Mouse (Mus musculus) heart, embryonic 11.5 days (tissue): ENCODE data around the gene Fbxw10. TPM values are rescaled to one million over a fixed set of nuclear protein-coding genes. Genes with fewer than 3 reads are reported as not detected.

Experiments used
- ATAC-seq: fragments of 200-750 bp; cut with Nextera tagmentation; replicated peaks from 2 replicates; pipeline ENCODE4 v1.8.0; 2017; ENCODE audit warnings: moderate library complexity; ENCODE audit not compliant: insufficient number of reproducible peaks, low FRiP score, low TSS enrichment
- H3K27ac ChIP-seq: fragments of 300-500 bp; sonication (generic); 2 replicates; pipeline ENCODE4 v1.5.1; 2014; ENCODE audit warnings: mild to moderate bottlenecking, low read depth, low read length
- H3K27me3 ChIP-seq: fragments of 300-500 bp; sonication (generic); 2 replicates; pipeline ENCODE4 v1.6.1; 2014; ENCODE audit warnings: mild to moderate bottlenecking, low read length, mixed read lengths; ENCODE audit not compliant: control insufficient read depth, insufficient read depth
- H3K36me3 ChIP-seq: fragments of 300-500 bp; sonication (generic); 2 replicates; pipeline ENCODE4 v1.6.1; 2014; ENCODE audit warnings: mild to moderate bottlenecking, low read length, moderate library complexity, mixed read lengths; ENCODE audit not compliant: control insufficient read depth, insufficient read depth
- H3K4me1 ChIP-seq: fragments of 300-500 bp; sonication (generic); 2 replicates; pipeline ENCODE4 v1.6.1; 2014; ENCODE audit warnings: low read length; ENCODE audit not compliant: control insufficient read depth, insufficient read depth
- H3K4me2 ChIP-seq: fragments of 300-500 bp; sonication (generic); 2 replicates; pipeline ENCODE4 v1.6.1; 2014; ENCODE audit warnings: mild to moderate bottlenecking, moderate library complexity
- H3K4me3 ChIP-seq: fragments of 300-500 bp; sonication (generic); 2 replicates; pipeline ENCODE4 v1.5.1; 2014; ENCODE audit warnings: low read depth, low read length
- H3K9ac ChIP-seq: fragments of 300-500 bp; sonication (generic); 2 replicates; pipeline ENCODE4 v1.6.1; 2014; ENCODE audit warnings: mild to moderate bottlenecking, low read depth, low read length, moderate library complexity
- H3K9me3 ChIP-seq: fragments of 300-500 bp; sonication (generic); replicated peaks from 2 replicates; pipeline ENCODE4 v1.6.1; 2016; ENCODE audit warnings: low read length; ENCODE audit not compliant: control insufficient read depth
- WGBS: fragments of 180-500 bp; shearing (Covaris S2); extraction: QIAGEN DNeasy Blood & Tissue Kit; methylation state at CpG from one replicate; pipeline ENCODE4 v1.1.7; 2014; ENCODE audit not compliant: insufficient replicate concordance; 5-methylcytosine and 5-hydroxymethylcytosine counted together
- polyA plus RNA-seq: library from polyadenylated mRNA; unstranded; fragments of >200 nt; fragmentation: Nextera tagmentation; extraction: Ambion mirVana; gene quantifications from 2 replicates; pipeline ENCODE4 v1.2.1, GENCODE M21; 2014

Gene Fbxw10
- polyA plus RNA-seq, 1 experiment from 2014 or later, result 0.24 TPM

GRCm38 (mm10) chr11:62903871-62904495 is 57.1 kb downstream of the Fbxw10 start:
- Histone ChIP-seq H3K4me3 (no peak overlapping the region), H3K9me3 (no peaks in the 10 kb centered on the region), H3K27ac (no peak overlapping the region), H3K36me3 (no peaks in the 10 kb centered on the region), H3K27me3 (no peaks in the 10 kb centered on the region), H3K9ac (no peak overlapping the region), H3K4me2 (no peak overlapping the region), H3K4me1 (no peaks in the 10 kb centered on the region)
- 73% methylated on average over 6 of the region's 6 CpGs for WGBS
- ATAC-seq, result no peak

- WGBS, result 69% methylated on average over 3 of the region's 3 CpGs
- no peak for ATAC-seq
These were observed 62.9 kb downstream of the Fbxw10 start for GRCm38 (mm10) chr11:62909720-62910306.

GRCm38 (mm10) chr11:62911362-62911761 is 64.5 kb downstream of the Fbxw10 start:
- no peak for ATAC-seq
- Histone ChIP-seq H3K27me3 (no peaks in the 10 kb centered on the region), H3K36me3 (no peaks in the 10 kb centered on the region), H3K4me2 (no peak overlapping the region), H3K9me3 (no peaks in the 10 kb centered on the region), H3K4me3 (no peak overlapping the region), H3K4me1 (no peaks in the 10 kb centered on the region), H3K27ac (no peak overlapping the region), H3K9ac (no peak overlapping the region)
- WGBS, result 71% methylated on average over 8 of the region's 8 CpGs

More at GRCm38 (mm10) chr11:62909720-62910306, 62.9 kb downstream of the Fbxw10 start:
- Histone ChIP-seq H3K4me2 (no peak overlapping the region), H3K36me3 (no peaks in the 10 kb centered on the region), H3K9ac (no peak overlapping the region), H3K4me3 (no peak overlapping the region), H3K27ac (no peak overlapping the region), H3K4me1 (no peaks in the 10 kb centered on the region), H3K27me3 (no peaks in the 10 kb centered on the region), H3K9me3 (no peaks in the 10 kb centered on the region)

GRCm38 (mm10) chr11:62913141-62913540 is 66.3 kb downstream of the Fbxw10 start:
- WGBS, result 88% methylated on average over 2 of the region's 2 CpGs
- no peak overlapping the region for H3K27ac ChIP-seq
- no peaks in the 10 kb centered on the region for H3K36me3 ChIP-seq
- H3K9me3 ChIP-seq, result no peaks in the 10 kb centered on the region
- no peak overlapping the region for H3K9ac ChIP-seq
- no peak overlapping the region for H3K4me2 ChIP-seq
- no peak for ATAC-seq
- H3K4me3 ChIP-seq, result no peak overlapping the region
- no peaks in the 10 kb centered on the region for H3K27me3 ChIP-seq
- H3K4me1 ChIP-seq, result no peaks in the 10 kb centered on the region

- Histone ChIP-seq H3K4me1 (no peaks in the 10 kb centered on the region), H3K27me3 (no peaks in the 10 kb centered on the region), H3K9ac (no peak overlapping the region), H3K36me3 (no peaks in the 10 kb centered on the region), H3K4me2 (no peak overlapping the region), H3K9me3 (no peaks in the 10 kb centered on the region), H3K27ac (no peak overlapping the region), H3K4me3 (no peak overlapping the region)
- ATAC-seq, result no peak
- WGBS, result 51% methylated on average over 6 of the region's 6 CpGs
These were observed 67.7 kb downstream of the Fbxw10 start for GRCm38 (mm10) chr11:62914532-62914931.

- Histone ChIP-seq H3K4me3 (no peak overlapping the region), H3K9me3 (no peaks in the 10 kb centered on the region), H3K4me2 (no peak overlapping the region), H3K36me3 (no peaks in the 10 kb centered on the region), H3K9ac (no peak overlapping the region), H3K27me3 (no peaks in the 10 kb centered on the region), H3K4me1 (no peaks in the 10 kb centered on the region), H3K27ac (no peak overlapping the region)
- WGBS, result 74% methylated on average over 2 of the region's 2 CpGs
- ATAC-seq, result no peak
These were observed 68.6 kb downstream of the Fbxw10 start for GRCm38 (mm10) chr11:62915486-62915885.

- no peak overlapping the region for H3K4me2 ChIP-seq
- no peak overlapping the region for H3K9ac ChIP-seq
- ATAC-seq, result no peak
- H3K27ac ChIP-seq, result no peak overlapping the region
- no peaks in the 10 kb centered on the region for H3K9me3 ChIP-seq
- no peak overlapping the region for H3K4me3 ChIP-seq
- WGBS, result 28% methylated on average over 2 of the region's 2 CpGs
- H3K27me3 ChIP-seq, result no peaks in the 10 kb centered on the region
- no peaks in the 10 kb centered on the region for H3K36me3 ChIP-seq
- peaks cover under 1% of the 10 kb centered on the region; the same call in 1 of the 2 replicates for H3K4me1 ChIP-seq
These were observed 69.9 kb downstream of the Fbxw10 start for GRCm38 (mm10) chr11:62916765-62917164.

- no peak for ATAC-seq
- H3K4me1 ChIP-seq, result peaks cover 9% of the 10 kb centered on the region
- H3K9me3 ChIP-seq, result no peaks in the 10 kb centered on the region
- no peak overlapping the region for H3K9ac ChIP-seq
- H3K36me3 ChIP-seq, result no peaks in the 10 kb centered on the region
- H3K27me3 ChIP-seq, result no peaks in the 10 kb centered on the region
- H3K4me3 ChIP-seq, result no peak overlapping the region
- H3K27ac ChIP-seq, result no peak overlapping the region
- H3K4me2 ChIP-seq, result no peak overlapping the region
- 71% methylated on average over 6 of the region's 6 CpGs for WGBS
These were observed 73.3 kb downstream of the Fbxw10 start for GRCm38 (mm10) chr11:62919946-62920742.
